Mouse (Mus musculus) limb, embryonic 13.5 days (tissue): ENCODE data around the gene Prkag1. TPM values are rescaled to one million over a fixed set of nuclear protein-coding genes. Genes with fewer than 3 reads are reported as not detected.

Experiments used
- ATAC-seq: fragments of 200-750 bp; cut with Nextera tagmentation; 2 replicates; pipeline ENCODE4 v1.8.0; 2017; ENCODE audit warnings: low read depth, moderate number of reproducible peaks, moderate TSS enrichment; ENCODE audit not compliant: low FRiP score
- H3K27ac ChIP-seq: fragments of 300-500 bp; sonication (generic); 2 replicates; pipeline ENCODE4 v1.5.1; 2015; ENCODE audit warnings: inconsistent platforms, mild to moderate bottlenecking, moderate library complexity
- H3K27me3 ChIP-seq: fragments of 300-500 bp; sonication (generic); 2 replicates; pipeline ENCODE4 v1.6.1; 2015; ENCODE audit warnings: mild to moderate bottlenecking, inconsistent platforms
- H3K36me3 ChIP-seq: fragments of 300-500 bp; sonication (generic); 2 replicates; pipeline ENCODE4 v1.6.1; 2015; ENCODE audit warnings: inconsistent platforms, mild to moderate bottlenecking, moderate library complexity
- H3K4me1 ChIP-seq: fragments of 300-500 bp; sonication (generic); 2 replicates; pipeline ENCODE4 v1.6.1; 2015; ENCODE audit warnings: inconsistent platforms
- H3K4me2 ChIP-seq: fragments of 300-500 bp; sonication (generic); replicated peaks from 2 replicates; pipeline ENCODE4 v1.6.1; 2015; ENCODE audit warnings: inconsistent platforms, mild to moderate bottlenecking, moderate library complexity
- H3K4me3 ChIP-seq: fragments of 300-500 bp; sonication (generic); 2 replicates; pipeline ENCODE4 v1.5.1; 2015; ENCODE audit warnings: moderate library complexity, mild to moderate bottlenecking, inconsistent platforms
- H3K9ac ChIP-seq: fragments of 300-500 bp; sonication (generic); 2 replicates; pipeline ENCODE4 v1.6.1; 2015; ENCODE audit warnings: mild to moderate bottlenecking, inconsistent platforms
- H3K9me3 ChIP-seq: fragments of 300-500 bp; sonication (generic); 2 replicates; pipeline ENCODE4 v1.6.1; 2016; ENCODE audit warnings: inconsistent platforms
- WGBS: fragments of 180-500 bp; shearing (Covaris S2); methylation state at CpG from one replicate; pipeline ENCODE4 v1.1.7; 2015; 5-methylcytosine and 5-hydroxymethylcytosine counted together
- polyA plus RNA-seq: library from polyadenylated mRNA; unstranded; fragments of >200 nt; fragmentation: Nextera tagmentation; extraction: Ambion mirVana; gene quantifications from 2 replicates; pipeline ENCODE4 v1.2.1, GENCODE M21; 2015

Gene Prkag1
- polyA plus RNA-seq, 1 experiment from 2014 or later, result 93.4 TPM

DNA sequence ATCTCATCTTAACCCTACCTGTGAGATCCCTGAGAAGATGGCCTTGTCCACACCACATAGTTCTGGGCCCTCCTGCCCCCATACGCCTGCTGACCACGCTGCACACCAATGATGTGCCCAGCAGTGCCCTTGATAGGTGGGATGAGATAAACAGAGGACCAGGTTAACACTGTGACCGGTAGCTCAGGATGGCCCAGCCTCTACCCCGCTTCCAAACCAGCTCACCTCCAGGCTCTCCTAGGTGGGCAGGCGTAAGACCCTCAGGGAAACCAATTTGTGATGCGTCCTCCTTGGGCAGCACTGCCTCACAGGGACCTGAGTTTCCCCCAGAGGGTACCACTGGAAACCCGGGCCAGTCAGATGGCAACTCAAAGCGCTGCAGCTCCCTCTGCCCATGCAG lies 34.5 kb upstream of the Prkag1 start:
- no peaks in the 10 kb centered on the region for H3K9me3 ChIP-seq
- WGBS, result 95% methylated on average over 8 of the region's 8 CpGs

DNA sequence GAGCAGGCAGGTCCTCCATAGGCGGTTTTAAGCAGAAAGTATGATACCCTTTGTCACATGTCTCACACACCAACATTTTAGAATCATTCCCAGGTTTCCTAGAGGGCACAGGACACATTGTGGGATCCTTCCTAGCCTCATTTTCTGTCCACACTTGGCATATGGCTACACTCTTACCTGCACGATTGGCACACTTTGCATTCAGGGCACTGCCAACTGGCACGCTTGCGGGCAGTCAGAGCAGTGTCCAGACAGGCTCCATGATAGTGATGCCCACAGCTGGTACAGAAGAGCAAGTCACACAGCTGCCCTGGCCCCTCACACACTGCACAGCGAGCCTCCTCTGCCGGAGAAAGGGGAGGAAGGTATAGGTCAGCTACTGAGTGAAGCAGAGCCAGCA lies 33.6 kb upstream of the Prkag1 start:
- H3K4me1 ChIP-seq, result peaks cover 30% of the 10 kb centered on the region
- H3K27me3 ChIP-seq, result no peaks in the 10 kb centered on the region
- WGBS, result 97% methylated on average over 6 of the region's 6 CpGs
- no peak overlapping the region for H3K4me2 ChIP-seq
- no peaks in the 10 kb centered on the region for H3K9me3 ChIP-seq
- no peak overlapping the region for H3K27ac ChIP-seq
- H3K4me3 ChIP-seq, result no peak overlapping the region
- H3K9ac ChIP-seq, result no peak overlapping the region
- peaks cover 70% of the 10 kb centered on the region for H3K36me3 ChIP-seq
- ATAC-seq, result no peak

More for the DNA sequence above, 34.5 kb upstream of the Prkag1 start:
- peaks cover 32% of the 10 kb centered on the region for H3K4me1 ChIP-seq
- peaks cover 61% of the 10 kb centered on the region for H3K36me3 ChIP-seq
- H3K9ac ChIP-seq, result no peak overlapping the region
- no peaks in the 10 kb centered on the region for H3K27me3 ChIP-seq
- H3K27ac ChIP-seq, result no peak overlapping the region
- H3K4me3 ChIP-seq, result no peak overlapping the region
- H3K4me2 ChIP-seq, result no peak overlapping the region
- no peak for ATAC-seq

DNA sequence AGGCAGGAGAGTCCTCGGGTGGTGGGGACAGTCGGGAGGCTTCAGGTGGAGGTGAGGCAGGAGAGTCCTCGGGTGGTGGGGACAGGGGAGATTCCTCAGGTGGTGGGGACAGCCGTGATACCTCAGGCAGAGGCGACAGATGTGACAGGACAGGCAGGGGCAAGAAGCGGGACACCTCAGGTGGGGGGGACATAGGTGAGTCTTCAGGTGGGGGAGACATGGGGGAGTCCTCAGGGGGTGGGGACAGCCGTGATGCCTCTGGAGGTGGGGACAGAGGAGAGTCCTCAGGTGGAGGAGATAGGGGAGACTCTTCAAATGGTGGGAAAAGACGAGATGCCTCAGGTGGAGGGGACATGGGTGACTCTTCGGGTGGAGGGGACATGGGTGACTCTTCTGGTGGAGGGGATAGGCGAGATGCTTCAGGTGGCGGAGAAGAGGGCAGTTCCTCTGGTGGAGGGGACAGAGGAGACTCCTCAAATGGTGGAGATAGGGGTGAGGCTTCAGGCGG lies 32.2 kb upstream of the Prkag1 start:
- Histone ChIP-seq H3K27ac (no peak overlapping the region), H3K27me3 (no peaks in the 10 kb centered on the region), H3K36me3 (peaks cover 84% of the 10 kb centered on the region), H3K4me2 (no peak overlapping the region), H3K4me3 (no peak overlapping the region), H3K9ac (no peak overlapping the region), H3K4me1 (peaks cover 15% of the 10 kb centered on the region), H3K9me3 (no peaks in the 10 kb centered on the region)
- WGBS, result 89% methylated on average over 12 of the region's 12 CpGs
- no peak for ATAC-seq

DNA sequence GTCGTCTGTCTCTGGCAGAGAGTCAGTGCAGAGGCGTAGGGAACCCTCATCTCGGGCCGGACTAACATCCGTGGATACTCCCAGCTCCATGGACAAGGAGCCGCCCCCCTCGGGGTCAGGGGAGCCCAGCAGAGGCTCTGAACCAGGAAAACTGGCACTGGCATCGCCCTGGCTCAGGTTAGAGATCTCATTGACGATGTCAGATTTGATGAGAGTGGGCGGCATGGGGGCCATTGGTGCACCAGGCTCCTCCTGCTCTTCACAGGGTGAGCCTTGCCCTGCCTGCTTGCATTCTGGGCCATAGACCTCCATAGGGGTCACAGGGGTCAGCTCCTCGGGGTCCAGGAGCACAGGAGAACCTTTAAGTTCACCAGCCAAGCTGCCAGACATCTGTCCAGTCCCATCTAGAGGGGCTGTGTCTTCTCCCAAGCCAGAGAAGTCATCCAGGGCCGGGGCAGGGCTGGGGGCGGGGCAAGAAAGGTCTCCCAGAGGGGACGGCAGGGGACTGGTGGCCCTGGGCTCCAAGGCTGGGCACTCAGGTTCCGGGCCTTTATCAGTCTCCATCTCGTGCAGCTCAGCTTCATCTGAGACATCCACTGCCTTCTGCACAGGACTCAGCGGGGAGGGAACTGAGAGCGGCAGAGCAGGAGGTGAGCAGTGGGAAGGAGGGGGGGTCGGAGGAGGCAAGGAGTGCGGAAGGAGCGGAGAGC lies 30.5 kb upstream of the Prkag1 start:
- 87% methylated on average over 21 of the region's 21 CpGs for WGBS
- Histone ChIP-seq H3K4me2 (no peak overlapping the region), H3K4me3 (no peak overlapping the region), H3K36me3 (peaks cover 100% of the 10 kb centered on the region), H3K27me3 (no peaks in the 10 kb centered on the region), H3K9ac (no peak overlapping the region), H3K9me3 (no peaks in the 10 kb centered on the region), H3K27ac (no peak overlapping the region), H3K4me1 (no peaks in the 10 kb centered on the region)
- no peak for ATAC-seq

DNA sequence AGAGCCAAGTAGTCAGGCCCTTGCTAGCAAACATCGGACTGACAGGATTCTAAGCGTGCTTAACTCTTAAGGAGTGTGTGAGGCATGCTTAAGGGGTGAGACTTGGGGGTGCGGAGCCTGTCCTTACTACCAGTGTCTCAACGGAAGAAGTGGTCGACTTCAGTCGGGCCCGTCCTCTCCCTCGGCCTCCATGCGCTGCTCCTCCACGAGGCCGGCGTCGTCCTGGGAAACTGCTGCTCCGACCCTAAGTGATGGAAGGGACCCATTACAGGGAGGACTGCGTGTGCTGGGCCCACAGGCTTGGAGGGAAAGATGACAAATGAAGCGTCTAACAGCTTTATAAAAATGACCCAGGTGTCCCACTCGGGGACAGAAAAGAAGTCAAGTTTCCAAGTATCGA lies 29.6 kb upstream of the Prkag1 start:
- whole genome bisulfite sequencing, result 94% methylated on average over 18 of the region's 18 CpGs
- H3K36me3 ChIP-seq, result peaks cover 100% of the 10 kb centered on the region

DNA sequence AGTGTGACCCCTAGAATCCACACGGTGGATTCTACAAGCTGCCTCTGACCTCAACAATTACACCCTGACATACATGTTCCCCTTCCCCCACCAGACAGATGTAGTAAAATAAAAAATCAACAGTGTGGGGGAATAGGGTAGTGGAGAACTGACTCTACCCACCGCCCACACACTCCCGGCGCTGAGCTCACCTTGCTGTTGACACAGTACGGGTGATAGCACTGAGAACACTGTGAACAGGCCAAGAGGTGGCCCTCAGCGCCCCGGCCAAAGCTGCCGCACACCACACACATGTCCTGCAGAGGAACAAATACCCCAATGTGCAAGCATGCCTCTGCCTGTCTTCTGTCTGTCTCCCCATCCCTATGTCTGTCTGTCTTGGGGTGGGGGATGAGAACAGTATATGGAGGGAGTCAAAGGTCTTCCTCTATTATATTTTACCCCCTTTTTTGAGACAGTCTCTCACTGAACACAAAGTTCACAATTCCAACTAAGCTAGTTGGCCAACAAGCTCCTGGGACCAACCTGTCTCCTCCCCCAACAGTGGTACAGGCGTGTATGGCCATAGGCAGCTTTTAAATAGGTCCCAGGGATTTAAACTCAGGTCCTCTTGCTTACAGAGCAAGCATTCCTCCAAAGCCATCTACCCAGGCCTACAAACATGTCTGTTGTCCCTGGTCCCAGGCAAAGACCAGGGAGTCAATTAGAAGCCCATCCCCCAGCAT lies 28.2 kb upstream of the Prkag1 start:
- no peak overlapping the region for H3K27ac ChIP-seq
- H3K36me3 ChIP-seq, result peaks cover 100% of the 10 kb centered on the region
- H3K27me3 ChIP-seq, result no peaks in the 10 kb centered on the region
- H3K4me2 ChIP-seq, result no peak overlapping the region
- H3K9ac ChIP-seq, result no peak overlapping the region
- H3K4me1 ChIP-seq, result no peaks in the 10 kb centered on the region
- 88% methylated on average over 9 of the region's 9 CpGs for WGBS
- H3K9me3 ChIP-seq, result no peaks in the 10 kb centered on the region
- ATAC-seq, result no peak
- H3K4me3 ChIP-seq, result no peak overlapping the region

More for the DNA sequence above, 29.6 kb upstream of the Prkag1 start:
- no peak for ATAC-seq
- no peaks in the 10 kb centered on the region for H3K4me1 ChIP-seq
- no peaks in the 10 kb centered on the region for H3K9me3 ChIP-seq
- H3K9ac ChIP-seq, result no peak overlapping the region
- no peak overlapping the region for H3K27ac ChIP-seq
- H3K27me3 ChIP-seq, result no peaks in the 10 kb centered on the region
- H3K4me3 ChIP-seq, result no peak overlapping the region
- H3K4me2 ChIP-seq, result no peak overlapping the region

DNA sequence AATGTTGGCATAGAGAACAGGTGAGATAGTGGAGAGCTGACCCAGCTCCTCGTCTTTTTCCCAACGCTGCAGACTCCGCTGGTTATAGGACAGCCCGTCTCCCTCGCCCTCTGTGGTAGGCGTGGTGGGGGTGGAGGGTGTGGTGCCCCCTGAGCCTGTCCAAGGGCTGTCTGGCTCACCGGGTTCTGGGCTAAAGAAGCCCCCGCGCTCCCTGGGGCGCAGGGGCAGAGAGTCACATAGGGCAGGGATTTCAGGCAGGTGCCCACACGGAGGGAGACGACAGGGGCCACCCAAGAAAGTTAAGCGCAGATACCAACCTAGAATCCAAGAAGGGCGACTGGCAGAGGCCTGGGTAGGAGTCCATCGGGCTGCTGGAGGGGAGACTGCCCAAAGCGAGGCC lies 22.9 kb upstream of the Prkag1 start:
- no peak overlapping the region for H3K4me3 ChIP-seq
- no peaks in the 10 kb centered on the region for H3K27me3 ChIP-seq
- no peaks in the 10 kb centered on the region for H3K4me1 ChIP-seq
- no peak for ATAC-seq
- no peak overlapping the region for H3K9ac ChIP-seq
- peaks cover 100% of the 10 kb centered on the region for H3K36me3 ChIP-seq
- no peak overlapping the region for H3K4me2 ChIP-seq
- H3K9me3 ChIP-seq, result no peaks in the 10 kb centered on the region
- H3K27ac ChIP-seq, result no peak overlapping the region
- WGBS, result 92% methylated on average over 16 of the region's 16 CpGs

DNA sequence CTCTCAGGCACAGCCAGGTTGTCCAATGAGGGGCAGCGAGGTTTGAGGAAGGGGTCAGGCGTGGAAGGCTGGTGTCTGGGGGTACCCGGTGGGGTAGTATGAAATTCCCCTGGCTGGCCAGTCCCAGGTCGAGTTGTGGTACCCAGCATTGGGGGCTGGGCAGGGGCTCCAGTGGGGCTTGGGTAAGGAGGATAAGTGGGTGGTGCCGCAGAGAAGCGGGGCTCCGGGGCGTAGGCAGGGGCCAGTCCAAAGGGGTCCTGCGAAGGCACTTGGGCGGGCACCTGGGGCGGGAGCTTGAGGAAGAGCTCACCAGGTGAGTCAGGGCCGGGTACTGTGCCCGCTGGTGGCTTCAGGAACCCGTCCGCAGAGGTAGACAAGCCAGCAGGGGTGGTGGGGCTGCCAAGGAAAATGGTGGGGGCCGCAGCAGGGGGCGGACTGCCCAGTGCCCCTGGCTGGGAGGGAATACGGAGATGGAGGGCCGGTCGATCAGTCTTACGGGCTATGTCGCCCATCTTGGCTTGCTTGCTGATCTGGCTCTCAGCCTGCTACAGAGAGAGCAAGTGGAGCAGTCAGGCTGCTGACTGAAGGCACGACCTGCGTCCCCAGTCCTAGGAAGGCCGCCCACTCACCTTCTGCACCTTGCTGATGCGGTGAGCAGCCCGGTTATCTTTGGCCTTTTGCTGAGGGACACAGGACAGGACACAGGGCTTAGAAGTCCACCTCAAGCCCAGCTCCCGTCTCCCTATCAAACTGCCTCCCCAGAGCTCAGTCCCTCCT lies 22.0 kb upstream of the Prkag1 start:
- no peak overlapping the region for H3K4me3 ChIP-seq
- no peak for ATAC-seq
- no peaks in the 10 kb centered on the region for H3K4me1 ChIP-seq
- no peak overlapping the region for H3K4me2 ChIP-seq
- H3K9me3 ChIP-seq, result no peaks in the 10 kb centered on the region
- 91% methylated on average over 28 of the region's 28 CpGs for WGBS
- no peaks in the 10 kb centered on the region for H3K27me3 ChIP-seq
- no peak overlapping the region for H3K27ac ChIP-seq
- H3K36me3 ChIP-seq, result peaks cover 100% of the 10 kb centered on the region
- H3K9ac ChIP-seq, result no peak overlapping the region

DNA sequence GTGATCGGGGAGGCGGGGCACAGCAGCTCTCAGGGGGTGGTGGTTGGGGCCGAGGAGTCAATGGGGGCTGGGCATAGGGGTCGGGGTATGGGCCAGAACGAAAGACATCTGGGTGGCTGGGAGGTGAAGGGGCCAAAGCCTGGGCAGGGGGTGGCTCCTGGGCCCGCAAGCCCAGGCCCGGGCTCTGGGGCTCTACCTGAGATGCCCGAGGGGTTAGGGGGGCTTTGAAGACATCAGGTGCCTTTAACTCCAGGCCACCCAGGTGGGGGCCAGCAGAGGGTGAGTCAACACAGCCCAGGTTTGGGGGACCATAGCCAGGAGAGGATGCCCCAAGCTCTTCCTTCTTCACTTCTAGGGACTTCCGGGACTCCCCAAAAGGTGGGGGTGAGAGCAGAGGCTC lies 21.4 kb upstream of the Prkag1 start:
- H3K27me3 ChIP-seq, result no peaks in the 10 kb centered on the region
- ATAC-seq, result no peak
- no peak overlapping the region for H3K27ac ChIP-seq
- H3K9ac ChIP-seq, result no peak overlapping the region
- H3K4me2 ChIP-seq, result no peak overlapping the region
- H3K4me1 ChIP-seq, result no peaks in the 10 kb centered on the region
- H3K4me3 ChIP-seq, result no peak overlapping the region
- WGBS, result 90% methylated on average over 9 of the region's 9 CpGs
- peaks cover 100% of the 10 kb centered on the region for H3K36me3 ChIP-seq
- H3K9me3 ChIP-seq, result no peaks in the 10 kb centered on the region

DNA sequence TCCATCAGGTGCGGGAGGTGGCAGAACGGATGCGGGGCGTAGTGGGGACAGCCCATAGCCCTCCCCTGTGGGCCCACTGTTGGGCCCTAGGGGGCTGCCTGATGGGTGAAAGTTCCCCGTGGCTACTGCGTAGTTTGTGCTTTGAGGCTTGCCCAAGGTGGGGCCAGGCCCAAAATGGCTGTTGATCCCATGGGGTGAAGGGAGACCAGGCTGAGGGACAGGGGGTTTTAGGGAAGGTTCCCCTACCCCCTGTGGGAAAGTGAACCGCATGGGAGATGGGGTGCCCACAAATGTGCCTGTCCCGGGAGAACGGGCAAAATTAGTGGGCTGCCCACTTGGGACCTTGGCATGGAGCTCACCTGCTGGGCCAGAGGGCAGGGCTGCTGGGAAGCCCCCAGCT lies 20.8 kb upstream of the Prkag1 start:
- no peaks in the 10 kb centered on the region for H3K9me3 ChIP-seq
- WGBS, result 93% methylated on average over 9 of the region's 9 CpGs
- ATAC-seq, result no peak

DNA sequence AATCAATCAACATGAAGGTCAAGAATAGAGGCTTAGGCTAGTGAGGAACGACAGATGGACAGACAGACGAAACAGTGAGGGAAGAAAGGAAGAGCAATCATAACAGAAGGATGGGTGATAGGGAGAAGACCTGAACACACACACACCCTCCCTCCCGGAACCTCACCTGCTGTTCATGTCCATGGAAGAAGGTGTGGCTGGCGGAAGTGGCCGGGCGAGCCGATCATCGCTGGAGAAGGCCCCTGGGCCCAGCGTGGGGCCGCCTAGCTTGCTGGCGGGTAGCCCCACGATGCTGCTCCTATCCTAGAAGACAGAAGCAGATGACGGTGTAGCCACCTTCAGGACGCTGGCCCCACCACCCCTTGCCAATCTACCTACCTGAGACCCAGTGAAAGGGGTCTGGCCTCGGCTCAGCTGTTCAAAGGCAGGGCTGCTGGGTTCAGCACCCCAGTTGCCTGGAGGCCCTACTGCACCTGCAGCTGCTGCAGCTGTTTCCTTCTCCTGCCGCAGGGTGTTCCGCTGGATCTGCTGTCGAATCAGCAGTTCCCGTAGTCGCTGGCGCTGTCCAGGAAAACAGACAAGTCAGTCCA lies 20.0 kb upstream of the Prkag1 start:
- no peak overlapping the region for H3K27ac ChIP-seq
- ATAC-seq, result no peak
- H3K4me3 ChIP-seq, result no peak overlapping the region

More for the DNA sequence above, 20.8 kb upstream of the Prkag1 start:
- no peak overlapping the region for H3K4me3 ChIP-seq
- no peaks in the 10 kb centered on the region for H3K27me3 ChIP-seq
- peaks cover 100% of the 10 kb centered on the region for H3K36me3 ChIP-seq
- no peak overlapping the region for H3K27ac ChIP-seq
- H3K4me2 ChIP-seq, result no peak overlapping the region
- no peak overlapping the region for H3K9ac ChIP-seq
- H3K4me1 ChIP-seq, result no peaks in the 10 kb centered on the region

DNA sequence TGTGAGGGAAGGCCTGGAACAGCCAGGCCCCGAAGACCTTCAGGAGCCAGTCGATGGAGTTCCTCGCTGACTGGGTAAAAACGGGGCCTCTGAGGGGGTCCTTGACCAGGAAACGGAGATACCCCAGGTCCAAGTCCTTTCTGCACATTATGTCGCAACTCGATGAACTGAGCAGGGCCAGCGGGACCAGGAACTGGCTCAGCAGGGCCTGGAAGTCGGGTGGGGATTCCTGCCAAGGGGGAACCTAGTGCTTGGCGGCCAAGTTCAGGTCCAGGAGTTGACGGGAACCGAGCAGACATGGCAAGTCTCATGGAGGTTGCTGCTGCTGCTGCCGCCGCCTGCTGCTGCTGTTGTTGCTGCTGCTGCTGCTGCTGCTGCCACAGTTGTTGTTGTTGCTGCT lies 19.3 kb upstream of the Prkag1 start:
- 90% methylated on average over 14 of the region's 14 CpGs for WGBS
- Histone ChIP-seq H3K4me2 (no peak overlapping the region), H3K27ac (no peak overlapping the region), H3K4me1 (no peaks in the 10 kb centered on the region), H3K9ac (no peak overlapping the region), H3K4me3 (no peak overlapping the region), H3K36me3 (peaks cover 100% of the 10 kb centered on the region), H3K27me3 (no peaks in the 10 kb centered on the region), H3K9me3 (no peaks in the 10 kb centered on the region)
- ATAC-seq, result no peak

More for the DNA sequence above, 20.0 kb upstream of the Prkag1 start:
- Histone ChIP-seq H3K9me3 (no peaks in the 10 kb centered on the region), H3K27me3 (no peaks in the 10 kb centered on the region), H3K9ac (no peak overlapping the region), H3K4me1 (no peaks in the 10 kb centered on the region), H3K4me2 (no peak overlapping the region), H3K36me3 (peaks cover 100% of the 10 kb centered on the region)
- WGBS, result 93% methylated on average over 21 of the region's 21 CpGs
